Mouse (Mus musculus) C2C12 (cell line): ENCODE measurements at regions not wholly inside any gene's neighbourhood (a gene's known extent, or its start where the extent isn't known, plus 50 kb on each side); places are given as distances from the start of the nearest gene placed in this dataset.

ENCODE experiments used
- H3K27me3 ChIP-seq: one replicate; pipeline ENCODE4 v1.6.1; 2011; ENCODE audit not compliant: control insufficient read depth, insufficient read depth, insufficient read length
- H3K36me3 ChIP-seq: one replicate; pipeline ENCODE4 v1.6.1; 2011; ENCODE audit not compliant: control insufficient read depth, insufficient read depth
- H3K4me3 ChIP-seq: one replicate; pipeline ENCODE4 v1.5.1; 2011; ENCODE audit warnings: mild to moderate bottlenecking, control low read depth; ENCODE audit not compliant: poor library complexity, insufficient read depth, severe bottlenecking
- H3K79me2 ChIP-seq: one replicate; pipeline ENCODE4 v1.6.1; 2011; ENCODE audit not compliant: control insufficient read depth, insufficient read depth
- H3K79me3 ChIP-seq: one replicate; pipeline ENCODE4 v1.6.1; 2011; ENCODE audit warnings: low read depth, control low read depth
- H3ac ChIP-seq: one replicate; pipeline ENCODE3; 2011; ENCODE audit warnings: low read depth; ENCODE audit not compliant: control insufficient read depth, insufficient read length
- CEBPB ChIP-seq: IDR thresholded peaks from one replicate; pipeline ENCODE4 v1.6.1; 2011; ENCODE audit warnings: low read depth, mild to moderate bottlenecking, control low read depth, moderate library complexity
- CTCF ChIP-seq: IDR thresholded peaks from one replicate; pipeline ENCODE4 v1.5.1; 2011; ENCODE audit not compliant: control insufficient read depth, insufficient read depth, insufficient read length
- FOSL1 ChIP-seq: IDR thresholded peaks from one replicate; pipeline ENCODE4 v1.8.0; 2011; ENCODE audit warnings: mild to moderate bottlenecking, low read length; ENCODE audit not compliant: poor library complexity, insufficient read depth, severe bottlenecking
- MAX ChIP-seq: IDR thresholded peaks from one replicate; pipeline ENCODE4 v1.6.1; 2011; ENCODE audit warnings: mild to moderate bottlenecking, control low read depth
- MYOD1 ChIP-seq: IDR thresholded peaks from one replicate; pipeline ENCODE4 v1.6.1; 2011; ENCODE audit warnings: low read depth; ENCODE audit not compliant: control insufficient read depth, insufficient read length
- MYOG ChIP-seq: IDR thresholded peaks from one replicate; pipeline ENCODE4 v1.6.1; 2011; ENCODE audit not compliant: control insufficient read depth, insufficient read length; ENCODE audit errors: extremely low read depth
- USF1 ChIP-seq: IDR thresholded peaks from one replicate; pipeline ENCODE4 v1.6.1; 2011; ENCODE audit warnings: low read depth, mild to moderate bottlenecking, control low read depth, moderate library complexity

- Histone ChIP-seq H3K79me2 (no peaks in the 10 kb centered on the region), H3K27me3 (no peaks in the 10 kb centered on the region), H3K79me3 (no peaks in the 10 kb centered on the region), H3K4me3 (no peak overlapping the region), H3K36me3 (no peaks in the 10 kb centered on the region), H3ac (no peak overlapping the region)
- TF ChIP-seq MYOD1 (no peak), CTCF (no peak), MAX (no peak)
Measured at GRCm38 (mm10) chr15:61812671-61813070, 889.9 kb upstream of the A1bg start.

- H3K36me3 ChIP-seq, result no peaks in the 10 kb centered on the region
- no peak overlapping the region for H3ac ChIP-seq
- peaks cover 4% of the 10 kb centered on the region for H3K27me3 ChIP-seq
- no peaks in the 10 kb centered on the region for H3K79me3 ChIP-seq
- H3K79me2 ChIP-seq, result no peaks in the 10 kb centered on the region
- TF ChIP-seq MYOG (no peak), MYOD1 (no peak)
- no peak overlapping the region for H3K4me3 ChIP-seq
Measured at GRCm38 (mm10) chr15:61805379-61805778, 882.6 kb upstream of the A1bg start.

GRCm38 (mm10) chr15:61800155-61800554, 877.3 kb upstream of the A1bg start:
- TF ChIP-seq MAX, result no peak
- no peak for TF ChIP-seq MYOD1
- no peak for TF ChIP-seq CEBPB
- no peak for TF ChIP-seq USF1
- no peak for TF ChIP-seq CTCF
- TF ChIP-seq FOSL1, result no peak
- TF ChIP-seq MYOG, result no peak
- no peaks in the 10 kb centered on the region for H3K79me2 ChIP-seq
- H3K79me3 ChIP-seq, result no peaks in the 10 kb centered on the region
- H3K36me3 ChIP-seq, result no peaks in the 10 kb centered on the region
- no peak overlapping the region for H3K4me3 ChIP-seq
- H3K27me3 ChIP-seq, result peaks cover 4% of the 10 kb centered on the region
- no peak overlapping the region for H3ac ChIP-seq

- H3K27me3 ChIP-seq, result peaks cover 4% of the 10 kb centered on the region
- H3K36me3 ChIP-seq, result no peaks in the 10 kb centered on the region
- no peaks in the 10 kb centered on the region for H3K79me3 ChIP-seq
- H3K79me2 ChIP-seq, result no peaks in the 10 kb centered on the region
- no peak overlapping the region for H3K4me3 ChIP-seq
- no peak for TF ChIP-seq MYOG
- TF ChIP-seq USF1, result no peak
- TF ChIP-seq MYOD1, result no peak
- TF ChIP-seq CEBPB, result no peak
- no peak for TF ChIP-seq CTCF
- TF ChIP-seq MAX, result no peak
- no peak for TF ChIP-seq FOSL1
- H3ac ChIP-seq, result no peak overlapping the region
Measured at GRCm38 (mm10) chr15:61797827-61798226, 875.0 kb upstream of the A1bg start.

GRCm38 (mm10) chr15:61794506-61794905, 871.7 kb upstream of the A1bg start:
- H3K36me3 ChIP-seq, result no peaks in the 10 kb centered on the region
- no peak overlapping the region for H3ac ChIP-seq
- no peak overlapping the region for H3K4me3 ChIP-seq
- H3K79me3 ChIP-seq, result no peaks in the 10 kb centered on the region
- no peaks in the 10 kb centered on the region for H3K27me3 ChIP-seq
- TF ChIP-seq MAX (no peak), CEBPB (no peak), USF1 (no peak), FOSL1 (no peak), MYOD1 (no peak), MYOG (no peak), CTCF (no peak)
- no peaks in the 10 kb centered on the region for H3K79me2 ChIP-seq

GRCm38 (mm10) chr15:61789847-61790562, 867.2 kb upstream of the A1bg start:
- no peak overlapping the region for H3K4me3 ChIP-seq
- no peaks in the 10 kb centered on the region for H3K27me3 ChIP-seq
- no peak overlapping the region for H3ac ChIP-seq
- no peak for TF ChIP-seq FOSL1
- TF ChIP-seq USF1, result no peak
- no peak for TF ChIP-seq MYOD1
- TF ChIP-seq CTCF, result no peak
- no peak for TF ChIP-seq MAX
- no peak for TF ChIP-seq MYOG
- no peak for TF ChIP-seq CEBPB
- no peaks in the 10 kb centered on the region for H3K36me3 ChIP-seq
- H3K79me3 ChIP-seq, result no peaks in the 10 kb centered on the region
- H3K79me2 ChIP-seq, result no peaks in the 10 kb centered on the region
